Mouse (Mus musculus): Measurements from ENCODE around the gene Lgals9.

Gene Lgals9

DNA sequence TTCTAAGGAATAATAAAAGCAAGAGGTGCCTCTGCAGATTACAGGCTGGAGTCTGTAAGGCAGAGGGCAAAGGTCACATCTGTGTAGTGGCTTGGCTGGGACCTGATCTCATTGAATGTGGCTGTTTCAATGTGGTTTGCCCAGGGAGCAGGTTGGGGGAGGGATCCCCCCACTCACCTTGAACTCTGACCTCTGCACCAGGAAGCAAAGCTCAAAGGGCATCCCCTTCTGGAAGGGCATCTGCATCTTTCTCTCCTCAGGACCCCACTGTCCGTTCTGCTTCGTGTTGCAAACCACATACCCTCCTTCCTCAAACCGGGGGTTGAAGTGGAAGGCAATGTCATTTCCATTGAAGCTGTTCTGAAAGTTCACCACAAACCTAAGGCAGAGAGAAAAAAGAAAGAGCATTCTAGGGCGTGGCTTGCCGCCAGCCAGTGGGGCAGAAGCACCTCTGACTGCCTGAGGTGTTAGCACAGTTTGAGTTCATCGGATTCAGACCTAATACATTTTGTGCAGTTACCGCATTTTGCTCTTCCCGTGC, 11.9 kb downstream of the Lgals9 start:
- no peak for DNase-seq

DNA sequence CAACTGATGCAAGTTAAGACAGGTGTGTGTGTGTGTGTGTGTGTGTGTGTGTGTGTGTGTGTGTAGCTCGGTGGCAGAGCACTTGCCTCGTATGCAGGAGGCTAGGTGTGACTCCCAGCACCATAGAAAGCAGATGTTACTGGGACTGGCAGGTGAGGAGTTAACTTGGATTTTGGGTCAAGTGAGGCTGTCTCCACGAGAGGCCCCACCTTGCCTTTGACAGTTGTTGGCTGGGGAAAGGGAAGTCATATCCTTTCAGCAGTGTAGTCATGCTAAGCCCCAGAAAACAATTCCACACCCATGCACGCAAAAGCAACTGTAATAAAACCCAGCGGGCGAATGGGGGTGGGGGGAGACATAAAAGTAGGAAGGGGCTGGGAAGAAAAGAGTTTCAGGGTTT, 12.4 kb downstream of the Lgals9 start:
- no peak for DNase-seq

DNA sequence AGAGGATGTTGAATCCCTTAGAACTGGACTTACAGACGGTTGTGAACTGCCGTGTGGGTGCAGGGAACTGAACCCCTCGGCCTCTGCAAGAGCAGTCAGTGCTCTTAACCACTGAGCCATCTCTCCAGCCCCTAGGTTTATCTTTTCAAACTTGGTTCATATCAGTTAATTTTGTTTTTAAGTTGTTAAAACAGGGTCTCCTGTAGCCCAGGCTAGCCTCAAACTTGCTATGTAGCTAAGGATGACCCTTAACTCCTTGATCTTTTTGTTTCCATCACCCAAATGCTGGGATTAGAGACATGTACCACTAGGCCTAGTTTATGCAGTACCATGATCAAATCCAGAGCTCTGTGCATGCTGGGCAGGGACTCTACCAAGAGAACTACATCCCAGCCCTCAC, 13.0 kb downstream of the Lgals9 start:
- DNase-seq, result no peak

DNA sequence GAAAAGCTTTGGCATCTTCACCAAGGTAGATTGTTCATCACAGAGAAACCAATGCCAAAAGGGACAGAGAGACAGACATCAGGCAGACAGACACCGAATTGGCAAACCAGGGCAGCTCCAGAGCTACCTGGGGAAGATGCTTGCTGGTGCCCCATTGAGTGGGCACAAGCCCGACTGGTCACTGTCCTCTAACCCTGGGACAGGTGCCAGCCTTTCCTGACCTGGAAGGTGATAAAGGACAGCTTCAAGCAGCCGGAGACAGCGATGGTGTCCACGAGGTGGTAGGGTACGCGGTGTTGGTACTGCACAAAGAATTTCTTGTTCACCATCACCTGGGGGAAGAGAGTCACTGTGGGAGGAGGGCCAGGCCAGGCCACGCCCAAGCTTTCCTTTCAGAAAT, 13.7 kb downstream of the Lgals9 start:
- DNase-seq, result no peak

DNA sequence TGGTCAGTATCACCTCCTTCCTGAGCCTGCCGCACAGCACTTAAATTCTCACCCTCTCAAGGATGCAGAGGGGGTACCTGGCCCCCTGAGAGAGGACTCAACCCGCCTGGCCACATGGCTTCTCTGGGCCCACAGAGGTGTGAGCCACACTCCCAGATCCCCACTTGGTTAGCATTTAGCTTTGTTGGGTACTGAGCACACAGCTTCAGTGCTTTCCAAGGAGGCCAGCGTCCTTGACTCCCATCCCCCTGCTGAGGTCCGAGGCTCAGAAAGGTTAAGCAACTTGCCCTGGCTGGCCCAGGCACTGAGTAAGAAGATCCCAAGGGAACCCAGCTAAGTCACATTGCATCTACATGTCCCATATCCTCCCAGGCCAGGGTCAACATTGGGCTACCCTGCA, 16.6 kb downstream of the Lgals9 start:
- no peak for DNase-seq

DNA sequence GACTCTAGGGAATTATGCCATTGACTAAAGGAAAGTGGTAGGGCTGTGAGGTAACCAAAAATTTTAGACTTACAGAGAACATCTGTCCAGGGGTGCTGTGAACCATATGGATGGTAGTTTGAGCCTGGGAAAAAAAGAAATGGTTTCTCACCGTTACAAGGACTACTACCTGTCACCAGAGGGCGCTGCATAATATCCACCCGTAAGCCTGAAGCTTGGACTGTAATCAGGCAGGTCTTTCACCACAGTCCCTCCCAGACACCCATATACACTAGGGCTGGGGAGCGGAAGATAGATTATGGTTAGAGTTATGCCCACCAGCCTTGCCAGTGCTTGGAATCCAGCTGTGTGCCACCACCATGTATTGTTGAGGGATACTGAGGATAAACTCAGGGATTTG, 17.4 kb downstream of the Lgals9 start:
- peak in 1 of 2 experiments; percentile 50 for DNase-seq

DNA sequence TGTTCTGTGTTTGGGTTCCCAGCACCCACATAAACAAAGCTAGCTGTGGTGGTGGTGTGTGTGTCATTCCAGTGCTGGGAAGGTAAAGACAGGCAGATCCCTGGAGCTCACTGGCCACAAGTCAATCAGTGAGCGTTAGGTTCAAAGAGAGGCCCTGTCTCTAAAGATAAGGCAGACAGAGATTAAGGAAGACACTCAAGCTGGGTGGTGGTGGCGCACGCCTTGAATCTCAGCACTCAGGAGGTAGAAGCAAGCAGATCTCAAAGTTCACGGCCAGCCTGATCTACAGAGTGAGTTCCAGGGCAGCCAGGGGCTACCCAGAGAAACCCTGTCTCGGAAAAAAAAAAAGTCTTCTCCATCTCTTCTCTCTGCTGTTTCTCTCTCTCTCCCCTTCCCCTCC, 23.5 kb downstream of the Lgals9 start:
- no peak for DNase-seq

DNA sequence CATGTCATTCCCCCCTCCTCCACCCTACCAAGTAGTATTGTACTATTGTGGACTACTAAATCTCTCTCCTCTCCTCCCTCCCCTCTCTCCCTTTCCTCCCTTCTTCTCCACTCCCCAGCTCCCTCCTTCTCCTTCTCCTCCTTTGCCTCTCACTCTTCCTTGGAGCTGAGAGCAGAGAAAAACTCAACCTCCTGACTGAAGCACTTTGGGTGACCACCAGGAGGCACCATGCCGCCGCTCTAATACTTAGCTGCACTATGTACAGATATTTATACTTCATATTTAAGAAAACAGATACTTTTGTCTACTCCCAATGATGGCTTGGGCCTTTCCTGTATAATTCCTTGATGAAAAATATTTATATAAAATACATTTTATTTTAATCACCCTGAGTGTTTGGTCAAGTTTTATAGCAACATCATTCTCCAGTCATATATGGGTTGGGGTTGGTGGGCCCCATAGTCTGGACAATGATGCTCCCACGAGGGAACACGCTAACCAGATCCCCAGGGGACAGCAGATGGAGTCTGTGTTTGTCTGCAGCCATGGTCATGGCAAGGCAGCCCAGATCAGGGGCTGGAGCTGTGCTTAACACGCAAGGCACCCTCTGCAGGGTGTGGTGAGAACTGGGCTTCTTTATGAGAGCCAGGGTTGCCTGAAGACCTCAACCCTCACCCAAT, 24.8 kb downstream of the Lgals9 start:
- peak in 1 of 2 experiments; percentile 44 for DNase-seq

DNA sequence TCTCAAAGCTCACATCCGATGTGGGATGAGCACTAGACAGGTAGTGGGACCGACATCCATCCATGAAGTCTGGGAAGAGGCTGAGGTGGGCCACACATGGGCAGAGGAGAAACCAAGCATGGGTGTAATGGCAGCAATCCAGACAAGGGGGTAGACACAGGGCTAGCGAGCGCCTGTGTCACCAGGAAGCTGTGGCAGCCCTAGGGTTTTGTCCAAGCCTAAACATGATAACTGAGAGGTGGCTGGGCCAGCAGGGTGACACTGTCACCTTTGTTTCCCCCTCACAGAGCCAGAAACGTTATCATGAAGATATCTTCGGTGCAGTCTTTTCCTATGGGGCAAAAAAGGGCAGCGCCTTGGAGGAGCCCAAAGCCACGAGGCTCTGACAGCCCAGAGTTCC, 25.4 kb downstream of the Lgals9 start:
- DNase-seq, result no peak

DNA sequence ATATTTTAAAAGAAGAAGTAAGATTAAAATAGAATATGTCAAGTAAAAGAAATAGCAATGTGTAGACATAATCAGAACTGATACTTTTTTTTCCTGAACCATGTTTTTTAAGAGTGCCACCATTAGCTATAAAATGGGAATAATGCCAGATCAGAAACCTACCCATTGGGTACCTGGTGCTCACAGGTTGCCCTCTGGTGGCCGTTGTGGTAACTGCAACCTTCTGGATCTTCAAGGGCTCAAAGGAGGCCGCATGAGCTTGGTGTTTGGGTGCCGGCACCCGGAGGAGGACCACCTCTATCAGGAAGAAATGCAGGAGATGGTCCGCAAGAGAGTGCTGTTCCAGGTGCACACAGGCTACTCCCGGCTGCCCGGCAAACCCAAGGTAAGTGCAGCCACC, 28.5 kb downstream of the Lgals9 start:
- peak; percentile 38 to 78 for DNase-seq

DNA sequence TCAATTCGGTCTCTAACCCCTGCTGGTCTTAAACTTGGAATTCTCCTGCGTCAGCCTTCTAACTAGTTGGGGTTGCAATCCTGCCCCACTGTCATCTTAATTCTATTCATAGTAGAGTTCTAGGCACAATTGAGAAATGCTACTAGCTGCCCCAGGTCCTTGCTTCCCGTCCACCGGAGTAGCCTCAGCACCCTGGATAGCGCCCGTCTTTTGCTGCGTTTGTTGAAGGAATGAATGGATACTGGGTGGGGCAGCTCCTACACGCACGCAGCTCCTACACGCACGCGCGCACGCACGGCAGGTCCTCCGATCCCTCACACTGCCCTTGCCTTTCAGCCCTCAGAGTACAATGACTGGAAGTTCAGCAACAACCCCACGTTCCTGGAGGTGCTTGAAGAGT, 32.3 kb downstream of the Lgals9 start:
- no peak for DNase-seq

DNA sequence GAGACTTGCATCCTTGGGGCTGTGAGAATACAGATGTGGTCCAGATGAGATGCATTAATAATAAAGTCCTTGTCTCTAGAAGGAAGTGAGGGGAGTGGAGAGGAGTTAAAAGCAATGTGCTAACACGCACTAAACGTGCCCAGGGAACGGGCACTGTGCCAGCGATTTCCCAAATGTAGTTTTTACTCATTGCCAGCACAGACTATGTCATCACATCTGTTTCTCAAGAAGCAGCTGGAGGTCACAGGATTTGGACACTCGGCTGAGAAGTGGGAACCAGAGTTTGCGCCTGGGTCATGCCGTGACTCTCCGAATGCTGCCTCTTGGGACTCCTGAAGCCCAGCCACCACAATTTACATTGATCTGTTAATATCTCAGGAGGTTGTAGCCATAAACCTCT, 34.4 kb downstream of the Lgals9 start:
- DNase-seq, result no peak

DNA sequence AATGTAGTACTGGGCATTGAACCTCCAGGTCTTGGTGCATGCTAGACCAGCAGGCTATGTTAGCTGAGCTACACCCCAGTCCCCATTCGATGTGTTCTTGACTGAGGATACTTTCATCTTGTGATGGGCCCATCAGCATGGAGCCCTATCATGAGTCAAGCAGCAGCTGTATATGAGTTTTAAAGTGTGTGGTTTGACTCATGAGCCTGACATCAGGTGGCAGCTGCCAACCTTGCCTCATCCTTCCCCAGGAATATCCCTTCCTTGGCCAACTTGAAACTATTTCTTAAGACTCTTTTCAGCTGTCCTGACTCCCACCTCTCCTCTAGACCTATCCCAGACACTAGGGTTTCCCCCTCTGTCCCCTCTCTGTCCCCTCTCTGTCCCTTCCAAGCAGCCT, 41.7 kb downstream of the Lgals9 start:
- DNase-seq, result no peak

DNA sequence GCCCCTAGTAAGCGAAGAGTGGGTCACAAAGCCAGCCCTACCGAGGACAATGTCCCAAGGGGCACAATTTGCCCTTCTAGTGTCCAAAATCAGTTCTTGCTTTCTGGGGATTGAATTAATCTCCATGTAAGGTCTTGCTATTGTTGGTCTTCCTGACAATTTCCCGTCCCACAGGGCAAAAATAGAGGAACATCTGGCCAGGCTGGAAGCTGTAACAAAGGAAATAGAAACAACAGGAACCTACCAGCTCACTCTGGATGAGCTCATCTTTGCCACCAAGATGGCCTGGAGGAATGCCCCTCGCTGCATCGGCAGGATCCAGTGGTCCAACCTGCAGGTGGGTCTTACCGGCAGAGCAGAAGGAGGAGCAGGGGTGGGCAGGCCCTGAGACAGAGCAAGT, 49.6 kb downstream of the Lgals9 start:
- DNase-seq, result no peak

DNA sequence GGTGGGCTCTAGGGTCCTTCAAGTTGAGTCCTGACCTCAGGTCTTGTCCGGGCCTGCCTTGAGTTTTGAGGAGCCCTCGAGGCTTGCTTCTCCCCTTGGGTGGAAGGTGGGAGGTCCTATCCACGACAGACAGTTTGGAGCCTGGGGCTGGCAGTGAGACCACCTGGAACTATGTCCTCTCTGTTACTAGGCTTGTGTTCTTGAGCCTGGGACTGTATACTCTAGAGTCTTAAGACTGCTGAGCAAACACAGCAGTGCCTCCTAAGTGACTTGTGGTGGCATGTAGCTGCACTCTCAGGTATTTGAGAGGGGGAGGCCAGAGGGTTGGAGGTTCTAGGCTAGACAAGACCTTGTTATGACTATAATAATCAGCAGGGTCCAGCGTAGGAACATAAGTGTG, 50.0 kb downstream of the Lgals9 start:
- DNase-seq, result no peak

DNA sequence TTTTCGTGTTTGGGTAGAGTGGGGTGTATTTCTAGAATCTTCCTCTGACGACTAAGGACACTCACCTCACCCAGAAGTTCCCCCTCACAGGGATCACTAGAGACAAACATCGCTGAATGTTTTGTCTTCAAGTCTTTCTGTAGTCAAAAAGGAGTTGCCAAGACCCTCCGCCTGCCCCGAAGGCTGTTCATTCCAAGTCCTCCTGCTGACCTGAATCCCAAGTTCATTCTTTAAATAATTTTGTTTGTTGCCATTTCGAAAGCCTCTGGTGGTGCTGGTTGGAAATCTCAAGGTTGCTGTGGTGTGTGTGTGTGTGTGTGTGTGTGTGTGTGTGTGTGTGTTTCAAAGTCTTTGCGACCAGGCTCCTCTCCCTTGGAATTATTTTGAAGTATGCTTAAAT, 50.4 kb downstream of the Lgals9 start:
- no peak for DNase-seq

DNA sequence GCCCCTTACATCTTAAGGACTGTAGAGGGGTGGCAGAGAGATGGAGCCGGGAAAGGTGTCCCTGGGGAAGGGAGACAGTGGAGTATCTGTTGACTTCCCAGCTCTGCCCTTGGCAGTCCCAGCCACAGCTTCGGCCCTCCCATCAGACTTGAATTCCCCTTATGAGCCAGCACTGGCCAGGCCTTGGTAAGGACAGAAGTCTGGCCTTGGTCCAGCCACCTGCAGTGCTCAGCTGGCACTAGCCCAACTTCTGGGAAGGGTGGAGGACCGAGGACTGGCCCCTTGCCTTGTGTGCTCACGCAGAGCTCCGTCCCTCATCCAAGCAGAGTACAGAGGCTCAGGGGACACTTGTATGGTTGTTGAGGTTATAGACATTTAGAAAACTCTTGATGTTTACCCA, 55.4 kb downstream of the Lgals9 start:
- no peak for DNase-seq

DNA sequence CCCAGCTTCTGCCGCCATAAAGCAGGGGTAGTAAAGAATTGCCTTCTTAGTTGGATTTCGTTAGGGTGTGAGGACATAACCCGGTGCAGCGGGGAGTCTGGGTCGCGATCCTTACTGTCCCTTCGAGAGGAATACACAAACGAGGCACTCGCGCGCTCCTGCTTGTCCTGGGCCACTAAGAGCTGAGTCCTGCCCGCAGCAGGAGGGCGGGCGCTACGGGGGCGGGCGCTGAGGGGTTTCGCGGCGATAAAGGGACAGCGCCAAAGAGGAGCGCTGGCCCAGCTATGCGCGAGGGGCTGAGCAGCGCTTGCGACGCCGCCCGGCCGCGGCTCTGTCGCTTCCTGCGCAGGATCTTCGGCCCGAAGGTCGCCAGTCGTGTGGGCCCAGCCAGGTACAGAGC, 59.8 kb downstream of the Lgals9 start:
- DNase-seq, result peak in 1 of 2 experiments; percentile 2

DNA sequence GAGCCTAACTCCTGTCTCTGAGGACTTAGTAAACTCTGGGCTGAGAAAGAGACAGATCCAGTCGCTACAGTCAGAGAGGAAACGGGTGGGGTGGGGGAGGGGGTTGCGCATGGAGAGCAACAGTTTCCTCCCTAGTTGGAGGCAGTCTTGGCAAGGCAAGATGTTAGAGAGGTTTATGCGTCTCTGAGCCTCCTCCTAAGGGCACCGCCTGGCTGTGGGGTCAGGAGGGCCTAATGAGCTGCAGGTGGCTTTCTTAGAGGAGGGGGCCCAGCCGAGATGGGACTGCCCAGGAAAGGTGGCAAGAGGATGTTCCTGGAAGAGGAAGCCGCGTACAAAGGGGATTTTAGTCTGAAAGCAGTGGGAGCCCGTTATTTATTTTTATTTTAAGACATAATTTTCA, 60.6 kb downstream of the Lgals9 start:
- DNase-seq, result no peak

DNA sequence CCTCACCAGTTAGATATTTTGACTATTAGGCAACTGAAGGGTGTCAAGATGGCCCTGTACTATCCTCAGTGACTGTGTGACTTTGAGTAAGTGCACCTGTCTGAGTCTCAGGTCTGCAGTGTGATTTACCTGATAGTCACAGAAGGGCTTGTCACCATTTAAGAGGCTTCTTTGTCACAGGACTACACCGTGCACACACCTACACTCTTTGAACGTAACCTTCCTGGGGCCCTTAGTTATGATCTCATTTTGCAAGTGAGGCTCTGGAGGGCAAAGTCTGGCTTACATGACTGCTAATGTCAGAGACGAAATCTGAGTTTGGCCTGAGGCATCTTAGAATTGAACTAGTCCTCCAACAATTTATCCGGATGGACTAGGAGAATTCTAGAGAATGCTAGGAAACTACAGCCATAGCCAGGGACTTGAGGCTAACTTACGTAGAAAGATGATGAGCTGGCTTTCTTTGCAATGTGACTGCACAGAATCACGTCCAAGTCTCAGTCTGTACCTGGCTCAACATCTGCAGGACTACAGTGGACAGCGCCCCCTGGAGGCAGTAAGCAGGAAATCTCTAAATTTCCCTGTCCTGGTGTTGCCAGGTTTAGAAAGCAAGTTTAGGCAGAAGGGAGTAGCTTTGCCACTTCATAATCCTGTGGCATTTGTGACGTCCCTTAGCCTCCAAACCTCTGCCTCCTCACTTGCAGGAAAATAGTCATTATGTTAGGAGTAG, 61.9 kb downstream of the Lgals9 start:
- peak in 1 of 2 experiments; percentile 27 for DNase-seq

DNA sequence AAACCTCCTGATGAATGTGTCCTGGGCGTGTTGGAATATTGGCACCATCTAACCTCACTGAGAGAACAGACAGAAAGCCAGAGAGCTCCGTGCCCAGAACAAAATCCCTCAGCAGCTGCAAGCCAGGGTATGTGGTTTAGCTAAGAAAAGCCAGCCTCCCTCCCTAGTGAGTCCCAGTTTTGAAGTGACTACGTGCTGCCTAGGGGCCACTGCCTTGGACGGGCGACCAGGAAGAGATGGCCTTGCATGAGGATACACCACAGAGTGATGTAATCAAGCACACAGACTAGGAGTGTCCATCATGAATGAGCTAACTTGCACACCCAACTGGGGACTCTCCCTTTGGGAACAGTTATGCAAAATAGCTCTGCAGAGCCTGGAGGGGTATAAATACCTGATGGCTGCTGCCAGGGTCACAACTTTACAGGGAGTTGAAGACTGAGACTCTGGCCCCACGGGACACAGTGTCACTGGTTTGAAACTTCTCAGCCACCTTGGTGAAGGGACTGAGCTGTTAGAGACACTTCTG, 64.3 kb downstream of the Lgals9 start, which contains the start of gene Nos2:
Nos2 (plus strand) TSS at position 377 of the 529 bp plus-strand sequence.
- no peak for DNase-seq

DNA sequence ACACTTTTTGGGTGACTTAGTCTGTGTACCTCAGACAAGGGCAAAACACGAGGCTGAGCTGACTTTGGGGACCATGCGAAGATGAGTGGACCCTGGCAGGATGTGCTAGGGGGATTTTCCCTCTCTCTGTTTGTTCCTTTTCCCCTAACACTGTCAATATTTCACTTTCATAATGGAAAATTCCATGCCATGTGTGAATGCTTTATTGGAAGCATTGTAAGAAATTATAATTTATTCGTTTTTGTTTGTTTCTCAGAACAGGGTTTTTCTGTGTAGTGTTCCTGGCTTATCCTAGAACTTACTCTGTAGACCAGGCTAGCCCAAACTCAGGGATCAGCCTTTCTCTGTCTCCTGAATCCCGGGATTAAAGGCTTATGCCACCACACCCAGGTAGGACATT, 65.0 kb downstream of the Lgals9 start:
- DNase-seq, result no peak

DNA sequence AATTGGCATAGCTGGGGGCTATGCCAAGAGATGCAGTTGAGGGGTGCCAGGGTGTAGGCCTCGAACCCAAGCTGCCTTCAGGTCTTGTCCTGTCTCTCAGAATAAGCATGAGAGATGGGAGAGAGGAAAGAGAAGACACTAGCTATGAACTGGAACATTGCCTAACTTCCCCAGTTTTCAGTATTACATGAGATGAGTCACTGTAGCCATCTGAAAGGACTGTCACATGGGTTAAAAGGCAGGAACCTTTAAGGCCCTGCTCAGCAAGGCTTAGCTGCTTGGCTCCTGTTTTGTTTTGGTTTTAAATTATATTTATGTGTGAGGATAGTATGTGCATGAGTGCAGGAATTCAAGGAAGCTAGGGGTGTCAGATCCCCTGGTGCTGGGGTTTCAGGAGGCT, 68.3 kb downstream of the Lgals9 start:
- no peak for DNase-seq

DNA sequence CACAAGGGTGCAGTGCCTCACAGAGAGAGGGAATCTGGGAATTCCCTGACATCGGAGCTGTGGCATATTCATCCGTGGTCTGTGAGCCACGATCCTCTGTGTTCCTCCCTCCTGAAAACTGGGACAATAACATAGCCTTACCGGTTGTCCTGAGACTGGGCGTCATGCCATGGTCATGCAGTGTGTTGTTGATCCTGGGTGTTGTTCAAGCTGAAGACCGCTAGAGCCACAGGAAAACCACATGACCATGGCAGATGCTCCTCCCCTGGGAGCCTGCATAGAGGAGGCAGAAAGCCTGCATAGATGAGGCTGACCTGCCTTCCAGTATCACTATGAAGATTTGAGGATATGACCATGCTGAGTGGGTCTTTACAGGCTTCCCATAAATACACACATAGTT, 69.3 kb downstream of the Lgals9 start:
- no peak for DNase-seq
